Mouse (Mus musculus) B cell, adult 2 months (primary cell): Measurements from ENCODE around the gene Tns3.
A peak's percentile ranks its signal among the peaks of the same experiment; 100 is the strongest.
"Not testable (repeated sequence)": the region's sequence is repeated elsewhere in the genome, so short reads cannot be mapped to it uniquely, and the experiment has no call there.

Experiments
- DNase-seq, 2 experiments: peaks; one replicate each; pipeline ENCODE4 v3.0.0; 2022

Tns3 gene

GRCm38 (mm10) chr11:8569232-8570028 is 94.9 kb downstream of the Tns3 start:
- no peak for DNase-seq

GRCm38 (mm10) chr11:8568829-8569228 is 95.5 kb downstream of the Tns3 start:
- no peak for DNase-seq

GRCm38 (mm10) chr11:8566250-8566853 is 98.0 kb downstream of the Tns3 start:
- DNase-seq = peak; percentile 47 to 50

DNA sequence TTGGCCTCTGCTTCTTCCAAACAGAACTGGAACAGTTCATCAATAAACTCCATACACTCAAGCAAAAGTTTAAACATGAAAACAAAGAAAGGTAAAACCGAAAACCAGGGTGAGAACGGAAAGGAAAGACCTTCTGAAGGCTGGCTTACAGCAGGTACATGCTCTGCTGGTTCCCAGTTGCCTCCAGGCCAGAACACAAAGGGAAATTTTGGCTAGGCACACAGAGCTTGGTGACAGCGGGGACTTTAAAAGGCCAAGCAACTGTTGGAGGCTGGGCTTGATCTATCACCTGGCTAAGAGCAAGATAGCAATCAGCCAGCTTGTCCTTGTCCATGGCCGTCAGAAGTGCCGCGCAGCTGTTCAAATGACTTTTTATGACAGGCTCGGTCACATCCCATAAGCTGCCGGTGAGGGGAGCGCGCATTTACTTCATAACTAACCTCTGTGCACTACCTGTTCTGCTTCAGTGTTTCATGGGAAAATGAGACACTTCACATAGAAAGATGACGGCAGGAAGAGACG is 105.5 kb downstream of the Tns3 start:
- DNase-seq = no peak

DNA sequence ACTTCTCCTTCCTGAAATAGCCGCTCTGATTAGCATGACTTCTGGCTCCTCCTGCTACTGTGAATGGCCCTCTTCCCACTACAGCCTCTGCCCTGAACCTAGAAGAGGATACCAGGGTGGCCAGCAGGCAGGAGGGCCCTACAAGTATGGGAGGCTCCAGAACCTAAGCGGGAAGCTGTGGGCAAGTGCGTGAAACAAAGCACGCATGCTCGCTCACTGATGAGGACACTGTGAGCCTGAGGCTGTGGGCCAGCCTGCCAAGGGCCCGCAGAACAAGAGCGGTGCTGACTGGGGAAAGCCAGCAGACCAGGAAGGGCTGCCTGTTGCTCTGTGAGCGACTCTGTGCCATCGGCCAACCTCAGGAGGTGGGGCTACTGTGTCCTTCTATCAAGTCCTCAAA is 106.1 kb downstream of the Tns3 start:
- DNase-seq = no peak

- DNase-seq = peak in 1 of 2 experiments; percentile 11
Measured at GRCm38 (mm10) chr11:8557006-8557405, 107.3 kb downstream of the Tns3 start.

DNA sequence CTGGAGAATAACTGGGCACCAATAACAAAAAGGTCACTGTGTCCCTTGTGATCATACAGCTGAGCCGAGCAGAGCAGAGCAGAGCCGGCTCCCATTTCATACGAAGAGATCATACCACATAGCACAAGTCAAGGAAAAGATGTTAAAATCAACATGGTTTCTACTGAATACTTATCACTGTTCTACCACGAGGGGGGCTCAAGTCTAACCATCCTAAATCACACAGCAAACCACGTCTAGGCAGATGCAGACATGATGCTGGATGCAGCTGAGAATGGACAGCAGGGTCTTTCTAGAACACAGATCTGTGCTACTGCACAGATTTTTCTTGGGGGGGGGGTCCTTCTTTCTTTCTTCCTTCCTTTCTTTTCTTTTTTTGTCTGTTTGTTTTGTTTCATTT is 112.6 kb downstream of the Tns3 start:
- no peak for DNase-seq

GRCm38 (mm10) chr11:8547661-8548060 is 116.7 kb downstream of the Tns3 start:
- DNase-seq = no peak

GRCm38 (mm10) chr11:8545798-8546197 is 118.5 kb downstream of the Tns3 start:
- DNase-seq = peak; percentile 69 to 70

- no peak for DNase-seq
Measured at GRCm38 (mm10) chr11:8544355-8544754, 120.0 kb downstream of the Tns3 start.

GRCm38 (mm10) chr11:8541222-8541815 is 123.0 kb downstream of the Tns3 start:
- DNase-seq = no peak

GRCm38 (mm10) chr11:8539593-8540265 is 124.6 kb downstream of the Tns3 start:
- no peak for DNase-seq

- no peak for DNase-seq
Measured at GRCm38 (mm10) chr11:8537013-8537614, 127.2 kb downstream of the Tns3 start.

- DNase-seq = peak; percentile 81 to 83
Measured at GRCm38 (mm10) chr11:8534893-8535292, 129.4 kb downstream of the Tns3 start.

GRCm38 (mm10) chr11:8532771-8533170 is 131.6 kb downstream of the Tns3 start:
- DNase-seq = not testable (repeated sequence)

DNA sequence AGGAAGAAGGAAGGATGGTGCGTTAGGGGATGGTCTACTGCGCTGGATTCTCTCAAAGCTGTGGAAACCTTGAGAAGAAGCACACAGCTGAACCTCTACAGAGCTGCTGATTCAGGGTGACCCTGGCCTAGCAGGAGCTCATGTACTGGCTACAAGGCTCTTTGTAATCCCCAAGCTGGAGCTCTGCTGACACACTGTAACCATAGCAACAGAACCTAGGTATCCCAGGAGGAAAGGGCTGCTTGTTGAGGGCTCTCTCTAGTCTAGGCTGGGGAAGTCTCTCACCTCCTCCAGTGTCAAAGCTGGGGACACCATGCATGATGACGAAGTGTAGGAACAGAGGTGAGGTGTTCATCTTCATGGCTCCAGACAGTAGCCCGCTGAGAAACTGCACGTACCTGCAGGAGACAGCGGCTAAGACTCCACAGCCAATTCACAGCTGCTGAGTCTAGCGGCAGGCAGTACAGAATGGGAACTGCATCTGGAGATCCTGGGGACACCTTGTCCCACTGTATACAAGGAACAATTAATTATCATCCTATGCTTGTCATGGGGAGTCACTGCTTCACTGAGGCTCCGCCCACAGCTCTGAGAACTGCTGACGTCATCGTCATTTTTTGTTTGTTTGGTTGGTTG is 132.1 kb downstream of the Tns3 start:
- DNase-seq = no peak

- no peak for DNase-seq
Measured at GRCm38 (mm10) chr11:8530506-8530905, 133.8 kb downstream of the Tns3 start.

DNA sequence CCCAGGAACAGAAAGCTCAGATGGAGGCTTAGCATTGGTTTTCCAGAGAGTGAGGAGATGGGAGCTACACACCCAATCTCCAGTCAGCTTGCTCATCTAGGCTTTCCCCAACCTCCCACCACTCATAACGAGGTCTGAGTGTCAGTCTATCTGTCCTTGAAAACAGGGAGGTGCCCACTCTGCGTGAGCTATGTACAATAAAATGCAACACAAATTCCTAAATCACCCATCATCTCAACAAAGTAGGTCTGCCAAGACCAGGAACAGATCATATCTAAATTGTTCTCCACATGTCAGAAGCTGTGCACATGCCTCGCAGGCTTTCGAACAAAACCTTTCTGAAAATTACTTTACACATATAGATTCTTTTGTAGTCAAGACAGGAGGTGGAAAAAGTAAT is 134.3 kb downstream of the Tns3 start:
- no peak for DNase-seq

DNA sequence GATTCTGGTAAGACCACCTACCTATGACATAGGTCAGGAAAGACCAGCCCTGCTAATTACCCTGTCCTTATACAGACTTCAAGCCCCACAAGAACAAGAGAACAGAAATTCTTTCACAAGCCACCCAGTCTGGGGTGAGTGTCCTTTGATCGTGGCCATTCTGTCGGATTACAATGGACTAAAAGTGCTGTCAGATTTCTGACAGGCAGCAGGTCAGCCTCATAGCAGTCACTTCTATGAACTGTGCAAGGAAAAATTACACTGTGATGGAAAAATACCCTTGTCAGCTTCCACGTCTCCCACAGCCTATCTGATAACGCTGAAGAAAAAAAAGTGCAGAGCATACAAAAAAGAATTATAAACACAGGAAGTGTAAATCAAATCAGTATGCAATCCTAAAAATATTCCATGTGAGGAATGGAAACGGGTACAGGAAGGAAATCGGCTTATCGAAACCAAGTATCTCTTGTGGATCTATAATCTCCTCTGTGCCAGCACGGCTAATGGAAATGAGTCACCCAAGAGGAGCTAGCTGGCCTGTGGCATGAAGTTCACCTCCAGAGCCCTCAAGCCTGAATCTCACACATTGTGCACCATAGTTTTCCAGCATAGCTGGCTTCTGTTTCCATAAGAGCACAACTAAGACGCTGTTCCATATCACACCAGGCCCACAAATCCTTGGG is 138.7 kb downstream of the Tns3 start:
- DNase-seq = no peak

DNA sequence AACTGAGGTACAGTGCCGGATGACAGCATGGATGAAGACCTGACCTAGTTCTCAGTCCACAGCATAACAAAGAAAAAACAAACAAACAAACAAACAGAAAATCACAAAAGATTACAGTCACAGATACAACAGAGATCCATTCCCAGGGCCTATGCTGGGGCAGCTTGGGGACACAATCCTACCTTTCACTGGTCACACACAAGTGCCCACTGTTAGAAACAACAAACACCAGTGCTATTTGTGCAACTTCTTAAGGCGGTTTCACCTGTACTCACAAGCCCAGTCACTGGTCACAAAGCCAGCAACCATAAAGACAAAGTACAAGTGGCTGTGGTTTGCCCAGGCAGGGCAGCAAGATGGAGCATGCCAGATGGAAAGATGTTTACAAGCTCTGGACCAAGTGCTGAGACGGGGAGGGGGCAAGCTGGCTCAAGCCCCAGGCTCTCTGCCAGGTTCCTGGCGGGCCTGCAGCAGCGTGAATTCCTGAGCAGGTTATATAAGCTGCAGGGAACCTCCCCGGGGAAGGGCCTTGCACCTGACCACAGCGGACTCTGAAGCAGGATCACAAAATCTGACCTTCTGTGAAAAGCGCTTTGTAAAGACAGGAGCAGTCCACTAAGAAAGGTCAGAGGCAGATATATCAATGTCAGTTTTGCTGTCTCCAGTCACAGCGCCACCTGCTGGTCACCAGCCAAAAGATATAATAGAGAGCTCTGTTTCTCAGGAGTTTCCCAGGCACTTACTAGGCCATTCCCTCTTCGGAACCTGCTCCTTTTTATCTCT is 140.8 kb downstream of the Tns3 start:
- peak; percentile 63 to 64 for DNase-seq
